In genomic region chrX:107264619-107265018, GRCm38 (mm10) we compare ENCODE assay signal across 24 mouse cellular contexts. TPM values are rescaled to one million over a fixed set of nuclear protein-coding genes. Genes with fewer than 3 reads are reported as not detected.
A peak's percentile ranks its signal among the peaks of the same experiment; 100 is the strongest.
DNase-seq lines count a peak whose midpoint lies in the region; ATAC-seq and TF ChIP-seq lines count a peak whose summit lies in the region.
"Had no signal": no experiment of that assay in that cellular context is flagged by ENCODE, and none has a peak within 500 bp of the region (broad histone marks: within the 10 kb centered on the region; RNA-seq: fewer than 3 reads in every experiment).

No protein-coding gene starts in this region.

- H3K9me3 ChIP-seq in CH12.LX (replicated peaks; ENCODE audit: low read length): no peaks in the 10 kb centered on the region
- H3K9me3 ChIP-seq: embryonic facial prominence, embryonic 15.5 days; forebrain, embryonic 10.5 days; heart, embryonic 10.5 days; hindbrain, embryonic 13.5 days; intestine, embryonic 15.5 days had no signal

- peaks cover 0 to 17% of the 10 kb centered on the region in 2 experiments; a peak in 2 of 4 replicates for H3K4me1 ChIP-seq in CH12.LX (ENCODE audit: control insufficient read depth in 1 of 2, insufficient read depth in 2 of 2)
- H3K4me1 ChIP-seq: embryonic facial prominence, embryonic 15.5 days; forebrain, embryonic 10.5 days; heart, embryonic 10.5 days; hindbrain, embryonic 13.5 days; intestine, embryonic 15.5 days had no signal

- peaks cover 12% of the 10 kb centered on the region for H3K79me2 ChIP-seq in CH12.LX (replicated peaks; ENCODE audit: control insufficient read depth, extremely low read depth, insufficient read depth, poor library complexity, severe bottlenecking)

- in situ Hi-C loops in CH12.LX (cut with MboI; ENCODE audit: low pct_ligation_motif_present, low pct_unique_long_range_greater_than_20kb, low sequenced_read_pairs): no loop called here

- no peaks in the 10 kb centered on the region for H3K27me3 ChIP-seq in CH12.LX (replicated peaks)
- no peaks in the 10 kb centered on the region for H3K27me3 ChIP-seq in splenic B cell, adult 2 months (ENCODE audit: control insufficient read depth, insufficient read depth, low read length, poor library complexity, severe bottlenecking)
- H3K27me3 ChIP-seq: embryonic facial prominence, embryonic 15.5 days; hindbrain, embryonic 13.5 days; intestine, embryonic 15.5 days had no signal

- TF ChIP-seq EP300 in CH12.LX (IDR thresholded peaks at IDR 0.05; ENCODE audit: low read length): no peak

- no peak overlapping the region for H3K4me3 ChIP-seq in CH12.LX (replicated peaks in 1 of 3; ENCODE audit: low read depth in 2 of 3, low read length in 2 of 3, poor library complexity in 1 of 3)
- H3K4me3 ChIP-seq: embryonic facial prominence, embryonic 15.5 days; erythroblast, embryonic 14.5 days; forebrain, embryonic 10.5 days; heart, embryonic 10.5 days; hindbrain, embryonic 13.5 days; intestine, embryonic 15.5 days had no signal

- H3K27ac ChIP-seq in CH12.LX (ENCODE audit: insufficient read depth, low read depth): 0 out of 2 replicates have a peak overlapping the region, but pooled peaks have one; percentile 26
- H3K27ac ChIP-seq: embryonic facial prominence, embryonic 15.5 days; forebrain, embryonic 10.5 days; heart, embryonic 10.5 days; hindbrain, embryonic 13.5 days; intestine, embryonic 15.5 days had no signal

- dilution Hi-C loops in CH12.LX (cut with MboI; ENCODE audit: extremely low pct_ligation_motif_present, extremely low pct_unique_long_range_greater_than_20kb, low sequenced_read_pairs): no loop called here

- no peak overlapping the region; the same call in none of the 2 replicates for H3K4me2 ChIP-seq in CH12.LX (ENCODE audit: insufficient read depth, low read depth, poor library complexity, severe bottlenecking)
- H3K4me2 ChIP-seq: embryonic facial prominence, embryonic 15.5 days; hindbrain, embryonic 13.5 days; intestine, embryonic 15.5 days had no signal

- no peak for TF ChIP-seq RAD21 in CH12.LX (IDR thresholded peaks at IDR 0.05; ENCODE audit: low read depth, low read length)

- peak; percentile 22 to 53; a peak in 3 of 4 replicates for ATAC-seq in hematopoietic stem cell, adult 5-6 weeks (replicated peaks in 1 of 2; ENCODE audit: insufficient read depth in 1 of 2, low FRiP score in 2 of 2, low TSS enrichment in 1 of 2, low read depth in 1 of 2, poor library complexity in 2 of 2, severe bottlenecking in 2 of 2)
- ATAC-seq: activated CD4-positive, CD25-positive, alpha-beta regulatory T cell, adult 4 months; forebrain, embryonic 14.5 days; intestine, embryonic 15.5 days had no signal

- H3K36me3 ChIP-seq in CH12.LX (replicated peaks in 1 of 2; ENCODE audit: control insufficient read depth in 1 of 2, insufficient read depth in 1 of 2, low read length in 1 of 2): no peaks in the 10 kb centered on the region
- no peaks in the 10 kb centered on the region for H3K36me3 ChIP-seq in splenic B cell, adult 2 months (ENCODE audit: control insufficient read depth, insufficient read depth, low read length, poor library complexity, severe bottlenecking)
- H3K36me3 ChIP-seq: embryonic facial prominence, embryonic 15.5 days; forebrain, embryonic 10.5 days; heart, embryonic 10.5 days; hindbrain, embryonic 13.5 days; intestine, embryonic 15.5 days had no signal

- TF ChIP-seq POLR2A in CH12.LX (IDR thresholded peaks at IDR 0.05; ENCODE audit: low read depth, low read length): no peak

- no peak for TF ChIP-seq CTCF in CH12.LX (conservative IDR thresholded peaks at IDR 0.05 in 1 of 2, IDR thresholded peaks at IDR 0.05 in 1 of 2; ENCODE audit: low read depth in 2 of 2, low read length in 2 of 2)

- H3K9ac ChIP-seq in CH12.LX (ENCODE audit: insufficient read depth, low read depth): no peak overlapping the region
- H3K9ac ChIP-seq: embryonic facial prominence, embryonic 15.5 days; hindbrain, embryonic 13.5 days; intestine, embryonic 15.5 days had no signal

- DNase-seq in CH12.LX (ENCODE audit: extremely low read depth): no peak
- peak; percentile 2 for DNase-seq in brain, adult 2 months (ENCODE audit: low read depth, low spot score)
- peak; percentile 37 for DNase-seq in splenic B cell, adult 2 months (ENCODE audit: low read depth, low spot score)
- DNase-seq in urinary bladder, adult 18-20 months (ENCODE audit: low spot score in 2 of 2): no peak
- no peak for DNase-seq in adrenal gland, adult 2 months
- DNase-seq in urinary bladder, adult 2 months (ENCODE audit: low spot score): no peak
- DNase-seq: adrenal gland, postnatal 36 days; cerebellum, adult 18-20 months; cerebellum, adult 9-11 months; cerebellum, postnatal 36 days; gastrocnemius, postnatal 36 days; heart, adult 18-20 months; heart, postnatal 10 days; heart, postnatal 4 days had no signal

TF ChIP-seq in CH12.LX, 34 proteins besides CTCF, POLR2A, EP300 and RAD21:
- TF ChIP-seq ELF1 (IDR thresholded peaks at IDR 0.05; ENCODE audit: low read depth, low read length) (no peak), CHD1 (IDR thresholded peaks at IDR 0.05; ENCODE audit: low read depth, low read length) (no peak), ZMIZ1 (IDR thresholded peaks at IDR 0.05; ENCODE audit: low read depth, low read length) (no peak), USF2 (conservative IDR thresholded peaks at IDR 0.05; ENCODE audit: low read depth, low read length) (no peak), MAFK (IDR thresholded peaks at IDR 0.05; ENCODE audit: insufficient replicate concordance, low read length) (no peak), ZNF384 (IDR thresholded peaks at IDR 0.05; ENCODE audit: low read depth, low read length) (no peak), ETS1 (conservative IDR thresholded peaks at IDR 0.05; ENCODE audit: low read depth, low read length) (no peak), RCOR1 (conservative IDR thresholded peaks at IDR 0.05; ENCODE audit: low read depth, low read length) (no peak), MAX (IDR thresholded peaks at IDR 0.05; ENCODE audit: low read length) (no peak), BHLHE40 (IDR thresholded peaks at IDR 0.05; ENCODE audit: low read depth, low read length) (no peak), POLR2AphosphoS2 (IDR thresholded peaks at IDR 0.05; ENCODE audit: low read depth, low read length) (no peak), ZKSCAN1 (IDR thresholded peaks at IDR 0.05; ENCODE audit: borderline replicate concordance, low read depth, low read length) (no peak)

RNA-seq across cellular contexts. Expression of gene Gpr174, which starts 8.9 kb away (rescaled TPM):
- total RNA-seq in CH12.LX (2012; rRNA removed) (8.5 and 13.3 TPM in 2 replicates), CH12.LX (2014; rRNA removed) (30.3 and 39.3 TPM in 2 replicates)
- 15.2 and 16.2 TPM in 2 replicates for polyA plus RNA-seq in CH12.LX (2012; ENCODE audit: insufficient read length, low read depth)
- 0.65 and 2.1 TPM in 2 replicates for total RNA-seq in hematopoietic stem cell, adult 5-6 weeks (2017)
- total RNA-seq in adrenal gland, adult 2 months (2021): under 1 TPM in 1 of 2 experiments, not detected in 1; 0.35 TPM
- polyA plus RNA-seq in adrenal gland, adult 2 months (2012; rRNA removed): not detected in 2 replicates
- 0.14 and 0.22 TPM in 2 replicates for polyA plus RNA-seq in urinary bladder, adult 2 months (2012; rRNA removed)
- total RNA-seq: adrenal gland, postnatal 36 days; gastrocnemius, adult 8-10 months had no signal
- polyA plus RNA-seq: erythroblast, embryonic 14.5 days; forebrain, embryonic 10.5 days; heart, embryonic 10.5 days; hindbrain, embryonic 13.5 days had no signal

Comparison
In these comparisons a context has a peak if more than half of its experiments do, and no peak if none do; other contexts are left out.
1. DNase-seq: peak in brain, adult 2 months (single experiment) and splenic B cell, adult 2 months (single experiment); none in CH12.LX (single experiment), urinary bladder, adult 18-20 months (0 of 2), adrenal gland, adult 2 months (single experiment) and urinary bladder, adult 2 months (single experiment).